Mouse (Mus musculus) testis, adult 2 months (tissue): Measurements from ENCODE around the gene Mrpl54. TPM values are rescaled to one million over a fixed set of nuclear protein-coding genes. Genes with fewer than 3 reads are reported as not detected.
A peak's percentile ranks its signal among the peaks of the same experiment; 100 is the strongest.

Experiments
- H3K27ac ChIP-seq: fragments of 200-500 bp; 2 replicates; pipeline ENCODE4 v1.5.1; 2012; ENCODE audit warnings: low read depth, low read length; ENCODE audit not compliant: control insufficient read depth, insufficient read depth
- H3K27me3 ChIP-seq: fragments of 200-500 bp; 2 replicates; pipeline ENCODE4 v1.6.1; 2012; ENCODE audit warnings: mild to moderate bottlenecking, low read length, moderate library complexity; ENCODE audit not compliant: control insufficient read depth, insufficient read depth
- H3K36me3 ChIP-seq: fragments of 200-500 bp; 2 replicates; pipeline ENCODE4 v1.6.1; 2012; ENCODE audit warnings: mild to moderate bottlenecking, low read length; ENCODE audit not compliant: control insufficient read depth, insufficient read depth
- H3K4me1 ChIP-seq: fragments of 200-500 bp; 2 replicates; pipeline ENCODE4 v1.6.1; 2012; ENCODE audit warnings: low read length; ENCODE audit not compliant: control insufficient read depth, insufficient read depth
- H3K4me3 ChIP-seq: fragments of 200-500 bp; 2 replicates; pipeline ENCODE4 v1.5.1; 2012; ENCODE audit warnings: low read depth, mild to moderate bottlenecking, low read length, moderate library complexity, mixed read lengths; ENCODE audit not compliant: control insufficient read depth
- CTCF ChIP-seq: fragments of 200-500 bp; IDR thresholded peaks from 2 replicates; pipeline ENCODE4 v1.5.1; 2012; ENCODE audit warnings: low read depth, mild to moderate bottlenecking, inconsistent platforms, low read length, moderate library complexity; ENCODE audit not compliant: control insufficient read depth, insufficient read depth, insufficient replicate concordance
- POLR2A ChIP-seq: fragments of 200-500 bp; IDR thresholded peaks from 2 replicates; pipeline ENCODE4 v1.6.1; 2012; ENCODE audit warnings: low read depth, mild to moderate bottlenecking, inconsistent platforms, low read length, moderate library complexity; ENCODE audit not compliant: control insufficient read depth
- polyA plus RNA-seq: library from polyadenylated mRNA; depleted of rRNA; stranded (reverse); fragments of >200 nt; gene quantifications from 2 replicates; pipeline ENCODE4 v1.2.3, GENCODE M21; 2012

The Mrpl54 gene
- polyA plus RNA-seq, 1 experiment, result 181 TPM

GRCm38 (mm10) chr10:81306173-81306668, 39.5 kb upstream of the Mrpl54 start:
- Histone ChIP-seq H3K4me3 (no peak overlapping the region), H3K4me1 (no peaks in the 10 kb centered on the region; the same call in 1 of the 2 replicates), H3K36me3 (no peaks in the 10 kb centered on the region), H3K27me3 (no peaks in the 10 kb centered on the region), H3K27ac (no peak overlapping the region)
- TF ChIP-seq POLR2A (no peak), CTCF (no peak)

DNA sequence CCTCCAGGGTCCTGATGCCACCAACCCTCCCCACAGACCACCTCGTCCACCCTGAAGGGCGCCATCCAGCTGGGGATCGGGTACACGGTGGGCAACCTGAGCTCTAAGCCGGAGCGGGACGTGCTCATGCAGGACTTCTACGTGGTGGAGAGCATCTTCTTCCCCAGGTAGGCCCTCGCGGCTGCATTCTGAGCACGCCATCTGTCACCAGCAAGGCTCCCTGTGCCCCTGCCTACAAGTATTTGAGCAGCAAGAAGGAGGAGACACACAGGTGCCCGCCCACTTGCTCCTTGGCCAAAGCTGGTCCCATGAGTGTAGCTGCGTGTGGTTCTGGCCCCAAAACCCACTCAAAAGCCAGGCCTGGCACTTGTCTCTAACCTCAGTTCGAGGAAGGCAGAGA, 38.9 kb upstream of the Mrpl54 start:
- H3K27me3 ChIP-seq, result no peaks in the 10 kb centered on the region
- no peak overlapping the region for H3K27ac ChIP-seq
- no peaks in the 10 kb centered on the region for H3K36me3 ChIP-seq
- H3K4me3 ChIP-seq, result no peak overlapping the region
- TF ChIP-seq CTCF (no peak), POLR2A (0 out of 2 replicates have a peak, but pooled peaks have one; percentile 18)
- no peaks in the 10 kb centered on the region; the same call in 1 of the 2 replicates for H3K4me1 ChIP-seq

DNA sequence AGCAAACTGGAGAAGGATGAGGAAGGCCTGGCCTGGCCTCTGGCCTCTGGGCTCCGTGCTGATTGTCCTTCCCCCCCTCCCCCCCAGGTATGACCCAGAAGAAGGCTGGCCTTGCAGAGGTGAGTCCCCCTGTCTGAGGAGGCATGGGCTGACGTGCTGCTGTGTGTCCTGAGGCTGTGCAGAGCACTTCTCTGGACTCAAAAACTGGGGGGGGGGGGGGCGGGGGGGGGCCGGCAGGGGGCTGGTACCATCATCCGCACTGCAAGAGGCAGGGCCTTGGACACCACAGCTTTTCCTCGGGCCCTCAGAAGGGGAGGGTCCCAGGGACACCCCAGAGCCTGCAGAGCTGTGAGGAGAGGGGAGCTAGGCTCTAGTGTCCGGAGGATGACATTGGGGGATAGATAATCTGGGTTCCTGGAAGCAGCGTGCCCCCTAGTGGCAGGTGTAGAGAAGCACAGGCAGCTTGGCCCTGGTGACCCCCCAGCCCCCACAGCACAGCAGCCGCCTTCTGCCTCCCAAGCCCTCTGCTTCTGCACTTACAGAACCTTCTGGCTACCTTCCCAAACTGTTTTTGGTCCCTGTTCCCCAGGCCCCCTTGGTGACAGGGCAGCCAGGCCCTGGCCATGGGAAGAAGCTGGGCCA, 38.0 kb upstream of the Mrpl54 start:
- TF ChIP-seq CTCF (peak; percentile 88), POLR2A (no peak)
- H3K27me3 ChIP-seq, result no peaks in the 10 kb centered on the region
- H3K36me3 ChIP-seq, result no peaks in the 10 kb centered on the region
- H3K27ac ChIP-seq, result no peak overlapping the region
- H3K4me1 ChIP-seq, result no peaks in the 10 kb centered on the region; the same call in 1 of the 2 replicates
- no peak overlapping the region for H3K4me3 ChIP-seq

- Histone ChIP-seq H3K27me3 (no peaks in the 10 kb centered on the region), H3K27ac (no peak overlapping the region), H3K36me3 (no peaks in the 10 kb centered on the region), H3K4me1 (no peaks in the 10 kb centered on the region; the same call in 1 of the 2 replicates), H3K4me3 (no peak overlapping the region)
- TF ChIP-seq POLR2A, result no peak
- no peak for TF ChIP-seq CTCF
Observed at GRCm38 (mm10) chr10:81303761-81304160, 37.0 kb upstream of the Mrpl54 start.

GRCm38 (mm10) chr10:81303258-81303657, 36.5 kb upstream of the Mrpl54 start:
- no peak overlapping the region for H3K4me3 ChIP-seq

DNA sequence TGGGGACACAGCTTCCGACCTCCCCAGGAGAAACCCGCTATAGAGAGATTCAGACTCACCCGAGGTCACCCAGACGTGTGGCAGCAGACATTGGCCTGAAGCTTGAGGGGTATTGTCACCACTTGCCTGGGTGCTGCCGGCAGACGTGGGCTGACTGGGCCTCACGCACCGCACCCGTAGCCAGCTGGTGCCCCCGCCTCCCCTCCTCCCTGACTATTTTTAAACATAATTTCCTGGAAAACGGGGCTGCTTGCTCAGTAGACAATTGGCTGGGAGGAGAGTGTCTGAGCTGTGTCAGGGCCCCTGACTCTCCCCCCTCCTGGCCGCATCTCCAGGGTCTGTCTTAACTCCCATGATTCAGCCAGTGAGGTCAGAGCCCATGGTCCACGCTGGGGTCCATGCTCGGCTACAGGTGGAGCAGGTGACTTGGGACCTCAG, 36.1 kb upstream of the Mrpl54 start:
- H3K4me3 ChIP-seq, result no peak overlapping the region
- no peaks in the 10 kb centered on the region; the same call in 1 of the 2 replicates for H3K4me1 ChIP-seq
- H3K36me3 ChIP-seq, result no peaks in the 10 kb centered on the region

More at GRCm38 (mm10) chr10:81303258-81303657, 36.5 kb upstream of the Mrpl54 start:
- TF ChIP-seq CTCF (no peak), POLR2A (no peak)
- Histone ChIP-seq H3K4me1 (no peaks in the 10 kb centered on the region; the same call in 1 of the 2 replicates), H3K27ac (no peak overlapping the region), H3K36me3 (no peaks in the 10 kb centered on the region), H3K27me3 (no peaks in the 10 kb centered on the region)

DNA sequence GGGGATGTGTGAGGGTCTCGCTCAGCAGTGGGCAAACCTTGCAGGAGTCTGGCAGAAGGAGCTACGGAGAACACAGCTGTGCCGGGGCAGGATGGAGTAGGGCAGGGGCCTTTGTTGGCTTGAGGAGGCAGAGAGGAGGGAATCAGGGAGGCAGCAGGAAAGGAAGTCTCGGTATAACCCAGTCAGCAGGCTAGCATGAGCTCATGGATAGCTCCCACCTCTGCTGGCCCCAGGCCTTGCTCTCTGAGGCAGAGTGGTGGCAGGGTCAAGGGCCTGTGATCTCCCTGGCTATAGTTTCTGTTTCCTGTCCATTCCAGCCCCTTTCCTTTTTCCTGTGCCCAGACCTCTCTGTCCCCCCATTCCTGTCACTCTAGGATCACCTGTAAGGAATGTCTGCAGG, 35.6 kb upstream of the Mrpl54 start:
- H3K4me1 ChIP-seq, result no peaks in the 10 kb centered on the region; the same call in 1 of the 2 replicates
- H3K36me3 ChIP-seq, result no peaks in the 10 kb centered on the region
- no peak overlapping the region for H3K27ac ChIP-seq

More for the DNA sequence above, 36.1 kb upstream of the Mrpl54 start:
- H3K27me3 ChIP-seq, result no peaks in the 10 kb centered on the region
- TF ChIP-seq CTCF (no peak), POLR2A (no peak)
- H3K27ac ChIP-seq, result no peak overlapping the region

More for the DNA sequence above, 35.6 kb upstream of the Mrpl54 start:
- Histone ChIP-seq H3K27me3 (no peaks in the 10 kb centered on the region), H3K4me3 (no peak overlapping the region)
- TF ChIP-seq POLR2A (no peak), CTCF (no peak)
